Mouse (Mus musculus) ES-Bruce4 (cell line): Measurements from ENCODE around the gene Gm43191. TPM values are rescaled to one million over a fixed set of nuclear protein-coding genes. Genes with fewer than 3 reads are reported as not detected.
A peak's percentile ranks its signal among the peaks of the same experiment; 100 is the strongest.

Experiments used
- H3K27ac ChIP-seq: 2 replicates; pipeline ENCODE4 v1.5.1; 2012; ENCODE audit warnings: low read length, inconsistent platforms; ENCODE audit not compliant: insufficient read depth
- H3K27me3 ChIP-seq: 2 replicates; pipeline ENCODE4 v1.6.1; 2012; ENCODE audit warnings: mild to moderate bottlenecking, low read length, inconsistent platforms; ENCODE audit not compliant: control insufficient read depth, poor library complexity, insufficient read depth, severe bottlenecking
- H3K36me3 ChIP-seq: 2 replicates; pipeline ENCODE4 v1.6.1; 2012; ENCODE audit warnings: inconsistent platforms, mild to moderate bottlenecking, low read length, moderate library complexity; ENCODE audit not compliant: control insufficient read depth, poor library complexity, insufficient read depth, severe bottlenecking
- H3K4me1 ChIP-seq: one replicate; pipeline ENCODE4 v1.8.1; 2011; ENCODE audit warnings: low read length; ENCODE audit not compliant: control insufficient read depth, insufficient read depth
- H3K4me3 ChIP-seq: 2 replicates; pipeline ENCODE4 v1.5.1; 2011; ENCODE audit warnings: low read depth, mild to moderate bottlenecking, low read length
- H3K9ac ChIP-seq: 2 replicates; pipeline ENCODE4 v1.6.1; 2012; ENCODE audit warnings: low read depth, mild to moderate bottlenecking, inconsistent platforms; ENCODE audit not compliant: poor library complexity, severe bottlenecking
- H3K9me3 ChIP-seq: replicated peaks from 2 replicates; pipeline ENCODE4 v1.6.1; 2012; ENCODE audit warnings: mild to moderate bottlenecking, low read length, inconsistent platforms; ENCODE audit not compliant: control insufficient read depth, poor library complexity, insufficient read depth, severe bottlenecking
- CTCF ChIP-seq: IDR thresholded peaks from one replicate; pipeline ENCODE4 v1.8.1; 2011; ENCODE audit warnings: low read depth, low read length
- EP300 ChIP-seq: IDR thresholded peaks from 2 replicates; pipeline ENCODE4 v1.6.1; 2011; ENCODE audit warnings: low read depth, low read length; ENCODE audit not compliant: insufficient read depth
- POLR2A ChIP-seq: IDR thresholded peaks from one replicate; pipeline ENCODE4 v1.8.1; 2011; ENCODE audit warnings: low read length; ENCODE audit not compliant: insufficient read depth
- polyA plus RNA-seq: library from polyadenylated mRNA; stranded (reverse); fragments of >200 nt; gene quantifications from 2 replicates; pipeline ENCODE4 v1.2.4, GENCODE M21; 2011; ENCODE audit warnings: low read depth; ENCODE audit not compliant: missing spikeins, insufficient read depth, insufficient read length

The Gm43191 gene
- polyA plus RNA-seq, 1 experiment = not detected

GRCm38 (mm10) chr3:116703835-116704234 is 22.8 kb upstream of the Gm43191 start:
- Histone ChIP-seq H3K9me3 (no peaks in the 10 kb centered on the region), H3K27me3 (no peaks in the 10 kb centered on the region), H3K36me3 (no peaks in the 10 kb centered on the region; the same call in 1 of the 2 replicates), H3K27ac (peak overlapping the region; percentile 33; the same call in 1 of the 2 replicates), H3K4me1 (peaks cover 2% of the 10 kb centered on the region), H3K4me3 (no peak overlapping the region), H3K9ac (no peak overlapping the region)
- TF ChIP-seq CTCF = no peak
- TF ChIP-seq POLR2A = no peak
- no peak for TF ChIP-seq EP300

- no peaks in the 10 kb centered on the region for H3K27me3 ChIP-seq
- no peak overlapping the region for H3K4me3 ChIP-seq
- no peak overlapping the region for H3K27ac ChIP-seq
- peaks cover 2% of the 10 kb centered on the region for H3K4me1 ChIP-seq
- no peaks in the 10 kb centered on the region for H3K9me3 ChIP-seq
- H3K36me3 ChIP-seq = no peaks in the 10 kb centered on the region; the same call in 1 of the 2 replicates
- H3K9ac ChIP-seq = no peak overlapping the region
- TF ChIP-seq CTCF (no peak), EP300 (no peak), POLR2A (no peak)
Measured at GRCm38 (mm10) chr3:116702647-116703272, 21.7 kb upstream of the Gm43191 start.

- H3K27ac ChIP-seq = no peak overlapping the region
- TF ChIP-seq EP300 = no peak
- peaks cover 2% of the 10 kb centered on the region for H3K4me1 ChIP-seq
- no peaks in the 10 kb centered on the region for H3K27me3 ChIP-seq
- no peak overlapping the region for H3K4me3 ChIP-seq
- no peaks in the 10 kb centered on the region; the same call in 1 of the 2 replicates for H3K36me3 ChIP-seq
- no peaks in the 10 kb centered on the region for H3K9me3 ChIP-seq
- H3K9ac ChIP-seq = no peak overlapping the region
Measured at GRCm38 (mm10) chr3:116701601-116702000, 20.5 kb upstream of the Gm43191 start.

- Histone ChIP-seq H3K4me3 (no peak overlapping the region), H3K27me3 (no peaks in the 10 kb centered on the region), H3K9me3 (no peaks in the 10 kb centered on the region), H3K36me3 (no peaks in the 10 kb centered on the region; the same call in 1 of the 2 replicates), H3K27ac (no peak overlapping the region), H3K9ac (no peak overlapping the region), H3K4me1 (no peaks in the 10 kb centered on the region)
- no peak for TF ChIP-seq CTCF
- no peak for TF ChIP-seq POLR2A
- TF ChIP-seq EP300 = no peak
Measured at GRCm38 (mm10) chr3:116698786-116699185, 17.7 kb upstream of the Gm43191 start.

GRCm38 (mm10) chr3:116695666-116695985 is 14.6 kb upstream of the Gm43191 start:
- Histone ChIP-seq H3K36me3 (no peaks in the 10 kb centered on the region; the same call in 1 of the 2 replicates), H3K27me3 (no peaks in the 10 kb centered on the region), H3K27ac (no peak overlapping the region), H3K9ac (no peak overlapping the region), H3K9me3 (no peaks in the 10 kb centered on the region), H3K4me3 (no peak overlapping the region), H3K4me1 (no peaks in the 10 kb centered on the region)
- TF ChIP-seq EP300 (no peak), CTCF (no peak), POLR2A (no peak)

- H3K27ac ChIP-seq = no peak overlapping the region
- no peaks in the 10 kb centered on the region for H3K4me1 ChIP-seq
- no peak overlapping the region for H3K4me3 ChIP-seq
- no peaks in the 10 kb centered on the region for H3K27me3 ChIP-seq
- no peak overlapping the region for H3K9ac ChIP-seq
- TF ChIP-seq POLR2A (no peak), CTCF (no peak), EP300 (no peak)
- H3K36me3 ChIP-seq = no peaks in the 10 kb centered on the region; the same call in 1 of the 2 replicates
- no peaks in the 10 kb centered on the region for H3K9me3 ChIP-seq
Measured at GRCm38 (mm10) chr3:116694955-116695665, 14.1 kb upstream of the Gm43191 start.
